Mouse (Mus musculus) embryonic stem cell, embryonic (primary cell): ENCODE measurements at regions not wholly inside any gene's neighbourhood (a gene's known extent, or its start where the extent isn't known, plus 50 kb on each side); places are given as distances from the start of the nearest gene placed in this dataset.

Source experiments
- CTCF ChIA-PET, 4 experiments: fragments of 300-600 bp in 2 of 4; fragments of 350-600 bp in 2 of 4; sonication (Branson Sonifier 250); formaldehyde crosslinking; loops; one replicate each; lab custom pipeline; 2022; ENCODE audit warnings: inconsistent platforms in 2 of 4; lab: Charles Lee
- POLR2A ChIA-PET, 4 experiments: fragments of 300-600 bp in 2 of 4; fragments of 350-600 bp in 2 of 4; sonication (Branson Sonifier 250); formaldehyde crosslinking; loops; one replicate each; lab custom pipeline; 2022; ENCODE audit warnings: antibody characterized with exemption in 4 of 4, inconsistent platforms in 1 of 4; lab: Charles Lee

DNA sequence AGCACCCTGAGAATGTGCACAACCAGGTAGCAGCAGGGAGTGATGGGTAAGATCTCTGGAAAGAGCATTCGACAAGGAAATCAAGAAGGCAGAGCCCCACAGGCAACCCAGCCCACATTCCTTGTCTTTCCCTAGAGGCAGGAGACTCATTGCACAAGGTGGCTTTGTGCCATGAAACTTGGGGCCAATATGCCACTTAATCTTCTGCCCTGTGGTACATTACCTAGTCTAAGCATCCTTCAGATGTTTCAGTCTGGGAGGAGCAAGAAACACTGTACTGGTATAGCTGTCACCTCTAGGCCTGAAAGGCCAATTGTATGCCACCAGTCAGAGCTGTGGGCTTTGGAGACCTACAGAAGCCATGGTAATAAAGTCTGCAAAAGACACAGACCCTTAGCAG lies 522.4 kb upstream of the Lrrc6 start:
- ChIA-PET CTCF (no interaction called here), POLR2A (interaction anchor here in 1 of 4 experiments (0.7 kb wide), 1 partner anchor 48 kb away, joined by 7 read pairs; no protein-coding TSS in a partner anchor)

DNA sequence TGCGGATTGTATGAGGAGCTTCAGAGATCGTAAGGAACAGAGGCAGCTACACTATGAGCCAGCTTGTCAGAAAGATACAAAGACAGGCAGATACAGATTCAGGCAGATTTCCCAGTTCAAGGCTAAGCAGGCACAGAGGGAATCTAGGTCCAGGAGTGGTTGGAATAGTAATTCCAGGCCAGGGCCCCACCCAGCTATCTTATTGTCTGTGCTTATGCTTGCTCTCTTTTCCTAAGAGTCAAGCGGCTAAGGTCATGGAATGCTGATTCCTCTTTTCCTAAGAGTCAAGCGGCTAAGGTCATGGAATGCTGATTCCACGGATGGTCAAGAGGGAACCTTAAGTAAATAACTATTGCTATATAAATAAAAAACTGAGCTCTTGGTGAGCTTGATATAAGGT lies 520.7 kb upstream of the Lrrc6 start:
- POLR2A ChIA-PET, result interaction anchor here in 3 of 4 experiments (0.7 to 1.5 kb wide), 9 partner anchors 11 to 111 kb away, joined by 3 to 11 read pairs (median 4); no protein-coding TSS in a partner anchor
- CTCF ChIA-PET, result interaction anchor here in 2 of 4 experiments (0.9 to 1.0 kb wide), 2 partner anchors 41 to 117 kb away, joined by 3 read pairs; no protein-coding TSS in a partner anchor

DNA sequence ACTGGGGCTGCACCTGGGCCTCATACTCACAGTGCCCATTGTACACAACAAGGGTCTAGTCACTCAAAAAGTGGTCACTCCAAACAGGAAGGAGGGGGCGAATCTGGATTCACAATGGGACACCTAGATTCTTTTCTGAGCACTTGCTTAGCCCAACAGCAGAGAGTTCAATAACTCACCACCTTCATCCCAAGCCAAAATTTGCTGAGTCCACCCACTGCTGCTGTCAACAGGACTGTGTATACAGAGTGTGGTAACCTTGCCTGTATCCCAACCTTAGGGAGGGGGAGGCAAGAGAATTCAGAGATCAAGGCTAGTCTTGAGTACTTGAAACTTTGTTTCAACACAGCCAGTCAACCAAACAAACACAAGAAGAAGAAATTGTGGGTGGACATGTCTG lies 519.2 kb upstream of the Lrrc6 start:
- ChIA-PET CTCF (no interaction called here), POLR2A (interaction anchor here in 3 of 4 experiments (0.5 to 2.3 kb wide), 6 partner anchors 8 to 1320 kb away, joined by 3 to 8 read pairs (median 4); no protein-coding TSS in a partner anchor)

DNA sequence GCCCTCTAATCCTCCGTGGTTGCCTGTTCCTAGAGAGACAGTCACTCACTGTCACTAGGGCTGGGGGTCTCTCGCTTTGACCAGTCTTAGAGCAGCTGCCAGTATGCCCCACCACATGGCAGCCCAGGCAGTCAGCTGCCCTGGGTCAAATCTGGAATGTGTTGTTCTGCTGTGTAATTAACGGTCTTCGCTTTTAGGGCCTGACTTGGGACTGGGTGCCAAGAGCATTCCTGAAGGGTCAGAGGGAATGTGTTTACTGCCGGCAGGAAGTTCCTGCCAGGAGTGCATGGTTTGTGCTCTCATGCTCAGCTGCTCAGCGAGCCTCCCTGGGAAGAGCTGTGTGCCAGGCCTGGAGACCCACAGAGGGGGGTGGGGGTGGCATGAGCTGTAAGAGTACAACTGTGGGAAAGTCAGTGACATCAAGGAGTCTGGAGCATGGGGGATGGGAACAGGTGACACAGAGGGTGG lies 518.5 kb upstream of the Lrrc6 start:
- ChIA-PET POLR2A (interaction anchor here in 3 of 4 experiments (0.6 to 2.3 kb wide), 6 partner anchors 8 to 52 kb away, joined by 3 to 8 read pairs (median 4); no protein-coding TSS in a partner anchor), CTCF (interaction anchor here in 1 of 4 experiments (1.4 kb wide), 1 partner anchor 79 kb away, joined by 3 read pairs; no protein-coding TSS in a partner anchor)
